Mouse (Mus musculus) CH12.LX (cell line): ENCODE measurements around the gene Esp22.

Experiments used
- CHD2 ChIP-seq: IDR thresholded peaks from 2 replicates; pipeline ENCODE4 v1.6.1; 2011; ENCODE audit warnings: low read length, improper control_type of control experiment
- CTCF ChIP-seq, 2 experiments: IDR thresholded peaks in 1 of 2; conservative IDR thresholded peaks in 1 of 2; 2 replicates each; pipeline ENCODE4 v1.5.1; 2011 to 2012; ENCODE audit warnings: low read depth in 2 of 2, low read length in 2 of 2, improper control_type of control experiment in 1 of 2, inconsistent platforms in 1 of 2, mild to moderate bottlenecking in 1 of 2, moderate library complexity in 1 of 2
- ELF1 ChIP-seq: IDR thresholded peaks from 2 replicates; pipeline ENCODE4 v1.6.1; 2014; ENCODE audit warnings: low read depth, mild to moderate bottlenecking, inconsistent platforms, low read length, improper control_type of control experiment
- EP300 ChIP-seq: IDR thresholded peaks from 2 replicates; pipeline ENCODE4 v1.6.1; 2011; ENCODE audit warnings: low read length, improper control_type of control experiment
- HCFC1 ChIP-seq: IDR thresholded peaks from 2 replicates; pipeline ENCODE4 v1.6.1; 2012; ENCODE audit warnings: low read depth, mild to moderate bottlenecking, inconsistent platforms, low read length, improper control_type of control experiment
- JUN ChIP-seq: IDR thresholded peaks from 2 replicates; pipeline ENCODE4 v1.6.1; 2011; ENCODE audit warnings: low read depth, mild to moderate bottlenecking, low read length, improper control_type of control experiment, moderate library complexity; ENCODE audit not compliant: insufficient read depth
- MAX ChIP-seq: IDR thresholded peaks from 2 replicates; pipeline ENCODE4 v1.6.1; 2011; ENCODE audit warnings: low read length, improper control_type of control experiment
- POLR2A ChIP-seq: IDR thresholded peaks from 2 replicates; pipeline ENCODE4 v1.6.1; 2011; ENCODE audit warnings: low read depth, mild to moderate bottlenecking, improper control_type of control experiment, low read length
- POLR2AphosphoS2 ChIP-seq: IDR thresholded peaks from 2 replicates; pipeline ENCODE4 v1.6.1; 2011; ENCODE audit warnings: low read depth, low read length, improper control_type of control experiment
- RAD21 ChIP-seq: IDR thresholded peaks from 2 replicates; pipeline ENCODE4 v1.6.1; 2011; ENCODE audit warnings: low read depth, mild to moderate bottlenecking, low read length, improper control_type of control experiment, moderate library complexity
- SIN3A ChIP-seq: IDR thresholded peaks from 2 replicates; pipeline ENCODE4 v1.6.1; 2012; ENCODE audit warnings: low read length, improper control_type of control experiment, inconsistent platforms
- TCF12 ChIP-seq: IDR thresholded peaks from 2 replicates; pipeline ENCODE4 v1.6.1; 2014; ENCODE audit warnings: low read depth, mild to moderate bottlenecking, inconsistent platforms, low read length, improper control_type of control experiment
- ZKSCAN1 ChIP-seq: IDR thresholded peaks from 2 replicates; pipeline ENCODE4 v1.6.1; 2012; ENCODE audit warnings: low read depth, inconsistent platforms, low read length, improper control_type of control experiment, borderline replicate concordance

GRCm38 (mm10) chr17:39076937-39077336 is 18.2 kb upstream of the Esp22 start, which contains the start of gene Esp23:
- TF ChIP-seq CTCF (conservative IDR thresholded peaks at IDR 0.05 in 1 of 2, IDR thresholded peaks at IDR 0.05 in 1 of 2; ENCODE audit: low read depth in 2 of 2, low read length in 2 of 2) (no peak), CHD2 (no peak), SIN3A (no peak), ELF1 (no peak), MAX (no peak), POLR2AphosphoS2 (no peak), TCF12 (no peak), POLR2A (no peak), HCFC1 (no peak), ZKSCAN1 (no peak), RAD21 (no peak), EP300 (no peak), JUN (no peak)
